Mouse (Mus musculus) yolk sac, embryonic 10.5 days (tissue): ENCODE results near the gene Stat5a.

ENCODE experiments used
- DNase-seq: peaks from one replicate; pipeline ENCODE4 v3.0.0-alpha.2; 2017; ENCODE audit warnings: low spot score

Stat5a gene

GRCm38 (mm10) chr11:100858935-100859578, at the start of gene Stat5a:
Gene Stat5a, plus strand, starts transcription at chr11:100859351.
- no peak for DNase-seq

GRCm38 (mm10) chr11:100810516-100810915, 48.6 kb upstream of the Stat5a start:
- DNase-seq: no peak

- DNase-seq: no peak
These were observed 48.0 kb upstream of the Stat5a start for GRCm38 (mm10) chr11:100811132-100811531.

GRCm38 (mm10) chr11:100814498-100814897, 44.7 kb upstream of the Stat5a start:
- DNase-seq: no peak

- no peak for DNase-seq
These were observed 42.8 kb upstream of the Stat5a start for GRCm38 (mm10) chr11:100816342-100816741.

GRCm38 (mm10) chr11:100816801-100817200, 42.4 kb upstream of the Stat5a start:
- DNase-seq: no peak

GRCm38 (mm10) chr11:100817311-100817710, 41.8 kb upstream of the Stat5a start:
- DNase-seq: no peak

- no peak for DNase-seq
These were observed 40.7 kb upstream of the Stat5a start for GRCm38 (mm10) chr11:100818359-100819012.

- DNase-seq: no peak
These were observed 40.1 kb upstream of the Stat5a start for GRCm38 (mm10) chr11:100819048-100819447.

GRCm38 (mm10) chr11:100819626-100820025, 39.5 kb upstream of the Stat5a start:
- no peak for DNase-seq

GRCm38 (mm10) chr11:100820047-100820446, 39.1 kb upstream of the Stat5a start:
- no peak for DNase-seq

GRCm38 (mm10) chr11:100821605-100822220, 37.4 kb upstream of the Stat5a start:
- no peak for DNase-seq

GRCm38 (mm10) chr11:100822365-100822764, 36.8 kb upstream of the Stat5a start:
- DNase-seq: no peak

- DNase-seq: no peak
These were observed 35.4 kb upstream of the Stat5a start for GRCm38 (mm10) chr11:100823543-100824313.

- no peak for DNase-seq
These were observed 34.7 kb upstream of the Stat5a start for GRCm38 (mm10) chr11:100824496-100824895.

GRCm38 (mm10) chr11:100825451-100825850, 33.7 kb upstream of the Stat5a start:
- no peak for DNase-seq

GRCm38 (mm10) chr11:100826161-100826866, 32.8 kb upstream of the Stat5a start:
- DNase-seq: no peak

GRCm38 (mm10) chr11:100828676-100829151, 30.4 kb upstream of the Stat5a start:
- DNase-seq: no peak

GRCm38 (mm10) chr11:100829691-100830090, 29.5 kb upstream of the Stat5a start:
- DNase-seq: no peak

GRCm38 (mm10) chr11:100831396-100831795, 27.8 kb upstream of the Stat5a start:
- DNase-seq: no peak

- DNase-seq: peak; percentile 41
These were observed 25.7 kb upstream of the Stat5a start for GRCm38 (mm10) chr11:100833466-100833865.
